Mouse (Mus musculus) ES-Bruce4 (cell line): ENCODE results near the gene 4930568D16Rik. TPM values are rescaled to one million over a fixed set of nuclear protein-coding genes. Genes with fewer than 3 reads are reported as not detected.

Experiments used
- H3K27ac ChIP-seq: 2 replicates; pipeline ENCODE4 v1.5.1; 2012; ENCODE audit warnings: low read length, inconsistent platforms; ENCODE audit not compliant: insufficient read depth
- H3K27me3 ChIP-seq: 2 replicates; pipeline ENCODE4 v1.6.1; 2012; ENCODE audit warnings: mild to moderate bottlenecking, low read length, inconsistent platforms; ENCODE audit not compliant: control insufficient read depth, poor library complexity, insufficient read depth, severe bottlenecking
- H3K36me3 ChIP-seq: 2 replicates; pipeline ENCODE4 v1.6.1; 2012; ENCODE audit warnings: inconsistent platforms, mild to moderate bottlenecking, low read length, moderate library complexity; ENCODE audit not compliant: control insufficient read depth, poor library complexity, insufficient read depth, severe bottlenecking
- H3K4me1 ChIP-seq: one replicate; pipeline ENCODE4 v1.8.1; 2011; ENCODE audit warnings: low read length; ENCODE audit not compliant: control insufficient read depth, insufficient read depth
- H3K4me3 ChIP-seq: 2 replicates; pipeline ENCODE4 v1.5.1; 2011; ENCODE audit warnings: low read depth, mild to moderate bottlenecking, low read length
- H3K9ac ChIP-seq: 2 replicates; pipeline ENCODE4 v1.6.1; 2012; ENCODE audit warnings: low read depth, mild to moderate bottlenecking, inconsistent platforms; ENCODE audit not compliant: poor library complexity, severe bottlenecking
- H3K9me3 ChIP-seq: replicated peaks from 2 replicates; pipeline ENCODE4 v1.6.1; 2012; ENCODE audit warnings: mild to moderate bottlenecking, low read length, inconsistent platforms; ENCODE audit not compliant: control insufficient read depth, poor library complexity, insufficient read depth, severe bottlenecking
- CTCF ChIP-seq: IDR thresholded peaks from one replicate; pipeline ENCODE4 v1.8.1; 2011; ENCODE audit warnings: low read depth, low read length
- EP300 ChIP-seq: IDR thresholded peaks from 2 replicates; pipeline ENCODE4 v1.6.1; 2011; ENCODE audit warnings: low read depth, low read length; ENCODE audit not compliant: insufficient read depth
- POLR2A ChIP-seq: IDR thresholded peaks from one replicate; pipeline ENCODE4 v1.8.1; 2011; ENCODE audit warnings: low read length; ENCODE audit not compliant: insufficient read depth
- polyA plus RNA-seq: library from polyadenylated mRNA; stranded (reverse); fragments of >200 nt; gene quantifications from 2 replicates; pipeline ENCODE4 v1.2.4, GENCODE M21; 2011; ENCODE audit warnings: low read depth; ENCODE audit not compliant: missing spikeins, insufficient read depth, insufficient read length

Gene 4930568D16Rik
- polyA plus RNA-seq, 1 experiment, result not detected

DNA sequence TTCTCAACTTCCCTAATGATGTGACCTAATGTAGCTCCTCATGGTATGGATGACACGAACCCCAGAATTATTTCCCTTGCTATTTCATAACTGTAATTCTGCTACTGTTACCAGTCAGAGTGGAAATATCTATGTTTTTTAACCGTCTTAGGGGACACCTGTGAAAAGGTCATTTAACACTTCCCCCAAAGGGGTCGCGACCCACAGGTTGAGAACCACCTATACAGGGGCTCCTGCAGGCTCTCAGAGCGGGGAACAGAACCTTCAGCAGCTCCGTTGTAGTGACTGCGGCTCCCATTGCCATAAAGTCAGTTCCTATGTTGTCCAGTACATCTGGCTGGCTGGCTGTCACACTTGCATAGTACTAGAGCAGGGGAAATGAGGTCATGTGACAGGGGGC, 33.2 kb upstream of the 4930568D16Rik start:
- Histone ChIP-seq H3K4me3 (no peak overlapping the region), H3K27ac (no peak overlapping the region), H3K27me3 (no peaks in the 10 kb centered on the region), H3K9me3 (no peaks in the 10 kb centered on the region), H3K36me3 (no peaks in the 10 kb centered on the region), H3K9ac (no peak overlapping the region), H3K4me1 (no peaks in the 10 kb centered on the region)
- TF ChIP-seq EP300 (no peak), POLR2A (no peak), CTCF (no peak)

DNA sequence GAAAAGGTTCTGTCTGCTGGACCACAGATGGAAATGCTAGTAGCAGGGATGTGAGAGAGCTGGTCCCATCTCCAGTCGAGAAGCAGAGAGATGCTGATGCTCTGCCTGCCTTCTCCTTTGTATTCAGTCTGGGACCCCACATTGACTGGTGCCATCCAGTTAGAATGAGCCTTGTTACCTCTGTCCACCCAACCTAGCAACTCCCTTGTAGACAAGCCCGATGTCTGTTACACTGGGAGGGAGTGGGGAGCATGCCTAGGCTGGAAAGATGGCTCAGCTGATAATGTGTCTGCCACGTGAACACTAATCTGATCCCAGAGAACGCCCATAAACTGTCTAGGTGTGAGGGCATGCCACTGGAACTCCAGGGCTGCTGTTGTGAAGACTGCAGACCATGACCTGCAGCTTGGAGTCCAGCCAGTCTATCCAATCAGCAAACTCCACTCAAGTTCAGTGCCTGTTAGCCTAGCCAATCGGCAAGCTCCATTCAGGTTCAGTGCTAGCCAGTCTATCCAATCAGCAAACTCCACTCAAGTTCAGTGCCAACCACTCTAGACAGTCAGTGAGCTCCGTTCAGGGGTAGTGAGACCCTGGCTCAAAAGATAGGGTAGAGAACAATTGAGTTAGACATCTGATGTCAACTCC, 30.8 kb upstream of the 4930568D16Rik start:
- no peak overlapping the region for H3K4me3 ChIP-seq
- H3K27me3 ChIP-seq, result no peaks in the 10 kb centered on the region
- no peaks in the 10 kb centered on the region for H3K36me3 ChIP-seq
- no peak overlapping the region for H3K27ac ChIP-seq
- no peak overlapping the region for H3K9ac ChIP-seq
- TF ChIP-seq CTCF (no peak), EP300 (no peak), POLR2A (no peak)
- H3K9me3 ChIP-seq, result no peaks in the 10 kb centered on the region
- H3K4me1 ChIP-seq, result no peaks in the 10 kb centered on the region

DNA sequence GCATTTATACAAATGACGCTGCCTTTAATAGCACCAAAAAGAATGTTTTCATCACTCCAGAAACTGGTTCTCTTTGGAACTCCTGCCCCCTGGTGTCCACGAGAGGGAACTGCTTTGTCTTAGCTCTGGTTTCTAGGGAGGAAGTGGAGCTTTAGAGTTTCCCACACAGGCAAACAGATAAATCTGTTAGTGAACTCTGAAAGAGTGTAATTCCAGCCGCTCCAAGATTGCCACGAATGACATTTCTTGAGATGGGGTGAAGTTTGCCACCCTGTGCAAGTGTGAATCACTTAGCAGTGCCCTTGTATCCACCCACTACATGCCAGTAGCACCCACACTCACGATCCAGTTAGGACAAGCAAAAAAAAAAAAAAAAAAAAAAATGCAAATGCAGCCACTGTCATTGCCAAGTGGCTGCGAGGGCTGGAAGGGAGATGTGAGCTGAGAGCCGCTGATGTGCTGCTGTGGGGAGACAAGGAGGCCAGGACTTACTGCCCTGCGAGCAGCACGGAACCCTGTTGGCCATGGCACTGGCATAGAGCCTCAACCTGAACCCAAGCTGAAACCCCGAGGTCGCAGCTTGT, 30.2 kb upstream of the 4930568D16Rik start:
- no peak for TF ChIP-seq CTCF
- no peak for TF ChIP-seq POLR2A
- no peak for TF ChIP-seq EP300
- Histone ChIP-seq H3K27ac (no peak overlapping the region), H3K4me1 (no peaks in the 10 kb centered on the region), H3K27me3 (no peaks in the 10 kb centered on the region), H3K9ac (no peak overlapping the region), H3K9me3 (no peaks in the 10 kb centered on the region), H3K4me3 (no peak overlapping the region), H3K36me3 (no peaks in the 10 kb centered on the region)

DNA sequence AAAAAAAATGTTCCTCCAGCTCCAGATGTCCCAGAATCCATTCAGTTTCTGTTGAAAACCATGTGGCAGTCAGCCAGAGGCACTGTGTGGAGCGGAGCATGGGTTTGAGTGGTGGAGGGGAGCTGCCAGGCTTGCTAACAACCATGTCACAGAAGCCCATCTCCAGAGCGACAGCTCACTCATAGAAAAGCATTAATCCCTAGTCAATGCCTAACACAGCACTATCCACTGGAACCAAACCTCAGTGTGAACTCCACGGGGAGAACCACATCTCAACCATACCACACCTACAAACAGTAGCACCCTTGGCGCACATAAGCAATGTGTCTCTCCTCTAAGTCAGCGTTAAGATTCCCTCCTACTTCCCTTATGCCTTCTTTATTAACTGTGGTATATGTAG, 29.6 kb upstream of the 4930568D16Rik start, which contains the start of gene 4930402F06Rik:
Gene 4930402F06Rik (minus strand): TSS at position 80 of the 400 bp plus-strand sequence.
- Histone ChIP-seq H3K9ac (no peak within 1 kb of the TSS), H3K4me3 (no peak within 1 kb of the TSS), H3K4me1 (no peaks in the 10 kb centered on the region), H3K9me3 (no peaks in the 10 kb centered on the region), H3K27ac (no peak within 1 kb of the TSS), H3K27me3 (no peaks in the 10 kb centered on the region), H3K36me3 (no peaks in the 10 kb centered on the region)
- TF ChIP-seq CTCF, result no peak
- no peak for TF ChIP-seq EP300
- TF ChIP-seq POLR2A, result no peak

DNA sequence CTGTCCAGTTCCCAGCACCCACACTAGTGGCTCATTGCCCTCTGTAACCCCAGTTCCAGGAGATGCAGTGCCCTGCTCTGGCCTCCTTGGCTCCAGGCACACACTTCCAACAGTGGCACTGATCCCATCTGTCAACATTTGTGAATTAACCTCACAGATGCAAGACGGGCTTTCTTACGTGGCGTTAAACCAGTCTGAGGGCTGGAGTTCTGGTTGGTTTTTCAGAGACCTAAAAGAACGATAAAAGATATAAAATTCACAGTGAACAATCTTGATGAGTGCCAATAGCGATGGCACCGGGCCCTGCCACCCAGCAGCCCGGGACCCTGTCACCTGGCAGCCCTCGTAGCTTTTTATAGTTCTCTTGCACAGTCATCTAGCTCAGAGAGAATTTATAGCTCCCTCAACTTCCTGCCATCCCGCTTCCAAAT, 17.9 kb upstream of the 4930568D16Rik start:
- H3K36me3 ChIP-seq, result no peaks in the 10 kb centered on the region
- TF ChIP-seq EP300, result no peak
- no peak for TF ChIP-seq CTCF
- TF ChIP-seq POLR2A, result no peak
- H3K4me1 ChIP-seq, result no peaks in the 10 kb centered on the region
- H3K9me3 ChIP-seq, result no peaks in the 10 kb centered on the region; the same call in 1 of the 2 replicates
- no peak overlapping the region for H3K9ac ChIP-seq
- H3K27ac ChIP-seq, result no peak overlapping the region
- no peak overlapping the region for H3K4me3 ChIP-seq
- H3K27me3 ChIP-seq, result no peaks in the 10 kb centered on the region

DNA sequence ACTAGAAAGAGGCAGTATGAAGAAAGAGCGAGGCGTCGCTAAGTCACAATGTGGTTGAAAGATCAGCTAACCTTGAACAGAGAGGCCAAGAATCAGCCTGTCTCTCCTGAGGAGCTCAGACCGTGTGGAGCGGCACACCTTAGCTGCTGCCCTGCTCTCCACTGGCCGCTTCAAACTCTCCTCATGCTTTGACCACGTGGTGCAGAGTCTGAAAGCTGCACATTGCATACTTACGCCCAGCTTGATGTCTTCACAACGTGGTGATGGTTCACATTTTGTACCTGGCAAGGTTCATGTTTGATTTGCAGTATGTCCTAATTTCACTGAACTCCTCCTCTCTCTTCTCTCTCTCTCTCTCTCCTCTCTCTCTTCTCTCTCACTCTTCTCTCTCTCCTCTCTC, 11.8 kb upstream of the 4930568D16Rik start:
- Histone ChIP-seq H3K36me3 (no peaks in the 10 kb centered on the region), H3K27ac (no peak overlapping the region), H3K4me3 (no peak overlapping the region), H3K4me1 (no peaks in the 10 kb centered on the region), H3K9ac (no peak overlapping the region), H3K27me3 (no peaks in the 10 kb centered on the region), H3K9me3 (no peaks in the 10 kb centered on the region)
- no peak for TF ChIP-seq POLR2A
- no peak for TF ChIP-seq EP300
- TF ChIP-seq CTCF, result no peak
